Comparison of ENCODE assay signal across 14 mouse cellular contexts in genomic region chr16:57330111-57330510, GRCm38 (mm10). TPM values are rescaled to one million over a fixed set of nuclear protein-coding genes. Genes with fewer than 3 reads are reported as not detected.
"Had no signal": no experiment of that assay in that cellular context is flagged by ENCODE, and none has a peak within 500 bp of the region (broad histone marks: within the 10 kb centered on the region; RNA-seq: fewer than 3 reads in every experiment).

No protein-coding gene starts in this region.

- H3K4me2 ChIP-seq: intestine, embryonic 15.5 days; kidney, embryonic 15.5 days; liver, embryonic 12.5 days; lung, embryonic 15.5 days; midbrain, embryonic 13.5 days; neural tube, embryonic 15.5 days had no signal

- H3K4me1 ChIP-seq: intestine, embryonic 15.5 days; liver, embryonic 12.5 days; lung, embryonic 15.5 days; midbrain, embryonic 13.5 days; neural tube, embryonic 15.5 days had no signal

- H3K27ac ChIP-seq: intestine, embryonic 15.5 days; left cerebral cortex, adult 2 months; limb, embryonic 10.5 days; liver, embryonic 12.5 days; lung, embryonic 15.5 days; midbrain, embryonic 13.5 days; neural tube, embryonic 15.5 days; stomach, postnatal 0 days had no signal

- H3K9me3 ChIP-seq: intestine, embryonic 15.5 days; kidney, embryonic 15.5 days; limb, embryonic 10.5 days; liver, embryonic 12.5 days; lung, embryonic 15.5 days; midbrain, embryonic 13.5 days; neural tube, embryonic 15.5 days had no signal

- DNase-seq: kidney, adult 18-20 months; thymus, postnatal 4 days had no signal

- H3K36me3 ChIP-seq: intestine, embryonic 15.5 days; kidney, embryonic 15.5 days; limb, embryonic 10.5 days; liver, embryonic 12.5 days; lung, embryonic 15.5 days; midbrain, embryonic 13.5 days; neural tube, embryonic 15.5 days had no signal

- H3K27me3 ChIP-seq: intestine, embryonic 15.5 days; kidney, embryonic 15.5 days; liver, embryonic 12.5 days; lung, embryonic 15.5 days; midbrain, embryonic 13.5 days; neural tube, embryonic 15.5 days had no signal

- ATAC-seq: intestine, embryonic 15.5 days; liver, embryonic 12.5 days; midbrain, embryonic 13.5 days had no signal

- H3K9ac ChIP-seq: intestine, embryonic 15.5 days; kidney, embryonic 15.5 days; liver, embryonic 12.5 days; lung, embryonic 15.5 days; midbrain, embryonic 13.5 days; neural tube, embryonic 15.5 days had no signal

- H3K4me3 ChIP-seq: intestine, embryonic 15.5 days; kidney, embryonic 15.5 days; left cerebral cortex, adult 2 months; limb, embryonic 10.5 days; liver, embryonic 12.5 days; lung, embryonic 15.5 days; midbrain, embryonic 13.5 days; myocyte; neural tube, embryonic 15.5 days had no signal

RNA-seq across cellular contexts. Expression of gene Tmem30c, which starts 37.4 kb away (rescaled TPM):
- polyA plus RNA-seq: intestine, embryonic 15.5 days; liver, embryonic 12.5 days; liver, embryonic 16.5 days; lung, embryonic 15.5 days; myocyte; neural tube, embryonic 11.5 days; stomach, postnatal 0 days had no signal
